Mouse (Mus musculus) kidney, adult 2 months (tissue): Measurements from ENCODE around the gene Olfr380. TPM values are rescaled to one million over a fixed set of nuclear protein-coding genes. Genes with fewer than 3 reads are reported as not detected.

ENCODE experiments used
- DNase-seq: peaks from one replicate; pipeline ENCODE4 v3.0.0; 2021
- H3K27ac ChIP-seq: fragments of 200-500 bp; 2 replicates; pipeline ENCODE4 v1.5.1; 2012; ENCODE audit warnings: low read depth, low read length, control low read depth, inconsistent platforms; ENCODE audit not compliant: insufficient read depth
- H3K27me3 ChIP-seq: fragments of 200-500 bp; replicated peaks from 2 replicates; pipeline ENCODE4 v1.6.1; 2012; ENCODE audit warnings: mild to moderate bottlenecking, moderate library complexity, low read length, inconsistent platforms; ENCODE audit not compliant: control insufficient read depth, insufficient read depth
- H3K36me3 ChIP-seq: fragments of 200-500 bp; 2 replicates; pipeline ENCODE4 v1.6.1; 2012; ENCODE audit warnings: mild to moderate bottlenecking, moderate library complexity, low read length, inconsistent platforms; ENCODE audit not compliant: control insufficient read depth, insufficient read depth
- H3K4me1 ChIP-seq: fragments of 200-500 bp; 2 replicates; pipeline ENCODE4 v1.6.1; 2011; ENCODE audit warnings: low read length; ENCODE audit not compliant: control insufficient read depth, insufficient read depth
- H3K4me3 ChIP-seq: fragments of 200-500 bp; 2 replicates; pipeline ENCODE4 v1.5.1; 2011; ENCODE audit warnings: mild to moderate bottlenecking, low read depth, low read length, control low read depth; ENCODE audit not compliant: insufficient read depth
- CTCF ChIP-seq: fragments of 200-500 bp; conservative IDR thresholded peaks from 2 replicates; pipeline ENCODE4 v1.5.1; 2011; ENCODE audit warnings: low read depth, mild to moderate bottlenecking, control low read depth, low read length, moderate library complexity, mixed read lengths; ENCODE audit not compliant: insufficient read depth, insufficient read length
- POLR2A ChIP-seq: fragments of 200-500 bp; IDR thresholded peaks from one replicate; pipeline ENCODE4 v1.6.1; 2011; ENCODE audit warnings: low read depth, low read length, control low read depth
- WGBS: fragments of 180-500 bp; shearing (Covaris S2); methylation state at CpG from one replicate; pipeline ENCODE4 v1.1.7; 2018; 5-methylcytosine and 5-hydroxymethylcytosine counted together
- polyA plus RNA-seq: library from polyadenylated mRNA; depleted of rRNA; stranded (reverse); fragments of >200 nt; gene quantifications from 2 replicates; pipeline ENCODE4 v1.2.3, GENCODE M21; 2012; rRNA removed

Olfr380 gene
- polyA plus RNA-seq, result not detected in 2 replicates

DNA sequence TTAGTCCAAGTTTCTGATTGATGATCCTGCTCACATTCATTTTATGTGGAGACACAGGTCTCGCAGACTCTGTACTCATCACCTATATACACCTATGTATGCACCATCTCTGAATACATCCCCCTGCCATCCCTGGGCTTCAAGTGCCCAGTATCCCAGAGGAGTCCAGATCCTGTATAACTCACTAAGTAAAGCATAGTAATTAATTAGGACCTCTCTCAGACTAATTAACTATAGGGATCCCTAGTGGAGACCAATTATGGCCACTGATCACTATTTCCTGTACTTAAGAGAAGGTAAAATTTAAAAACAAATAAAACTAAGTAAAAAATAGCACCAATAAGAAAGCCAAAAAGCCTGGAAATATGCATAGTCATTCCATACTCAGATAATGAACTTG lies at the start of gene Olfr380:
Olfr380 (minus strand) TSS at position 101 of the 400 bp plus-strand sequence.
- Histone ChIP-seq H3K36me3 (no peaks in the 10 kb centered on the region), H3K27me3 (no peaks in the 10 kb centered on the region), H3K4me3 (no peak within 1 kb of the TSS), H3K4me1 (no peaks in the 10 kb centered on the region), H3K27ac (no peak within 1 kb of the TSS)
- TF ChIP-seq CTCF, result no peak
- no peak for TF ChIP-seq POLR2A
- no peak for DNase-seq
- 90% methylated on average over 1 of the region's 1 CpGs for WGBS

DNA sequence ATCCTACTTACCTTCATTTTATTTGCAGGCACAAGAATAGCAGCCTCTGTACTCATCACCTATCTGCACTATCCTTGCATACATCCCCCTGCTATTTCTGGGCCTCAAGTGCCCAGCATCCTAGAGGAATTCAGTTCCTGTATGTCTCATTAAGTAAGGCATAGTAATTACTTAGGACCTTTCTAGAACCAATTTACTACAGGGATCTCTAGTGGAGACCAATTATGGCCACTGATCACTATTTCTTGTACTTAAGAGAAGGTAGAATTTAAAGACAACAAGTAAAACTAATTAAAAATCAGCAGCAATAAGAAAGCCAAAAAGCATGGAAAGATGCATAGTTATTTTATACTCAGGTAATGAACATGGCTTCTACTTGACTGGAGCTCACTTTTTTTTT lies 34.2 kb upstream of the Olfr380 start, which contains the start of gene Olfr381:
Olfr381 (minus strand) TSS at position 101 of the 400 bp plus-strand sequence.
- H3K27me3 ChIP-seq, result no peaks in the 10 kb centered on the region
- H3K36me3 ChIP-seq, result no peaks in the 10 kb centered on the region
- H3K4me3 ChIP-seq, result no peak within 1 kb of the TSS
- H3K27ac ChIP-seq, result no peak within 1 kb of the TSS
- no peak for TF ChIP-seq CTCF
- no peak for TF ChIP-seq POLR2A
- no peaks in the 10 kb centered on the region for H3K4me1 ChIP-seq
- no peak for DNase-seq

DNA sequence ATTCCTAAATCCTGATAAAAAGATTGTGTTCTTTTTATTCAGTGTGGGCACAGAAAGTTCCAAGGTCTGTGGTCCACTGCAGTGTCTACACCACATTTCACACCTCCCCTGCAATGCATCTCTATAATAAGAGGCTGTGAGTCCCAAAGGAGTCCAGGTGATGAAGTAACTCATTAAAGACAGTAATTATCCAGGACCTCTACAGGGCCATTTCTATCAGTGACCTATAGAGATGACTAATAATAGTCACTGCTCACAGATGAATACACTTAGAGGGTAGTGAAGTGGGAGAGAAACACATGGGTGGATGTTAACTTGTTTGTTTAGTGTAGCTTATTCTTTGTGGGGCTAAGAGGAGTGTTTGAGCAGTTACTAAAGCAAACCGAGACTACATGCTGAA lies 28.9 kb downstream of the Olfr380 start, which contains the start of gene Olfr378:
Olfr378 (minus strand) TSS at position 101 of the 400 bp plus-strand sequence.
- Histone ChIP-seq H3K4me1 (no peaks in the 10 kb centered on the region), H3K36me3 (no peaks in the 10 kb centered on the region), H3K27me3 (no peaks in the 10 kb centered on the region), H3K4me3 (no peak within 1 kb of the TSS), H3K27ac (no peak within 1 kb of the TSS)
- no peak for TF ChIP-seq CTCF
- TF ChIP-seq POLR2A, result no peak
- WGBS, result 83% methylated on average over 1 of the region's 1 CpGs
- no peak for DNase-seq

Other genes with a start within 250 kb of the Olfr380 start
- gene Trpv1, start 223.2 kb downstream of the Olfr380 start, polyA plus RNA-seq, result 0.16 and 0.18 TPM in 2 replicates
- 0.05 TPM in 2 replicates for gene Trpv3, start 190.1 kb downstream of the Olfr380 start, polyA plus RNA-seq
- gene Aspa, start 127.9 kb downstream of the Olfr380 start, polyA plus RNA-seq, result 29.1 and 46.1 TPM in 2 replicates
- 0.03 TPM in 1 of 2 replicates, not detected in the other for gene Gm49340, start 127.8 kb downstream of the Olfr380 start, polyA plus RNA-seq
- 0.16 TPM in 1 of 2 replicates, not detected in the other for gene Spata22, start 127.8 kb downstream of the Olfr380 start, polyA plus RNA-seq
- gene Olfr20, start 106.7 kb downstream of the Olfr380 start, polyA plus RNA-seq, result 0.11 TPM in 1 of 2 replicates, not detected in the other
- gene Olfr376, start 86.3 kb downstream of the Olfr380 start, polyA plus RNA-seq, result not detected in 2 replicates
- gene Olfr1, start 57.9 kb downstream of the Olfr380 start, polyA plus RNA-seq, result not detected in 2 replicates
- gene Olfr378, start 29.0 kb downstream of the Olfr380 start, polyA plus RNA-seq, result not detected in 2 replicates
- gene Olfr381, start 34.1 kb upstream of the Olfr380 start, polyA plus RNA-seq, result not detected in 2 replicates
- gene Olfr382, start 59.7 kb upstream of the Olfr380 start, polyA plus RNA-seq, result not detected in 2 replicates
- not detected in 2 replicates for gene Olfr385, start 135.5 kb upstream of the Olfr380 start, polyA plus RNA-seq
- gene Olfr384, start 141.1 kb upstream of the Olfr380 start, polyA plus RNA-seq, result not detected in 2 replicates
- gene Zfp735, start 231.3 kb upstream of the Olfr380 start, polyA plus RNA-seq, result not detected in 2 replicates